Mouse (Mus musculus): ENCODE measurements at regions not wholly inside any gene's neighbourhood (a gene's known extent, or its start where the extent isn't known, plus 50 kb on each side); places are given as distances from the start of the nearest gene placed in this dataset.

DNA sequence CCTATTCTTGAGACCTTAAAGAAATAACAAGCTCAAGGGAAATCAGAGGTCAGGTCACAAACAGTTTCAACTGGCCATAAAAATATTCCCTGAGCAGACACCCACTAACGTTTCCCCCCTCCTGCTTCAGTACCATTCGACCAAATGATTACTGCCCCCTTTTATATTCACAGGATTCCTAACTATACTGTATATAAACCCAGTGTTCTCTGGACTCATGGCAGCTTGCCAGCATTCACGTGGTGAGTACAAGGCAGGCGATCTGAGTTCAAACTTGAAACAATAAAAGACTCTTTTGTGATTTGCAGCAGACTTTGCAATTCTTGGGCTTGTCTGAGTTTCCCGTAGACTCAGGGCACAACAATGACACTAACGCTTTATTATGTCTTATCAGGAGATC lies 989.0 kb upstream of the H2afb3 start:
- no peak for DNase-seq
- no peak for ATAC-seq

DNA sequence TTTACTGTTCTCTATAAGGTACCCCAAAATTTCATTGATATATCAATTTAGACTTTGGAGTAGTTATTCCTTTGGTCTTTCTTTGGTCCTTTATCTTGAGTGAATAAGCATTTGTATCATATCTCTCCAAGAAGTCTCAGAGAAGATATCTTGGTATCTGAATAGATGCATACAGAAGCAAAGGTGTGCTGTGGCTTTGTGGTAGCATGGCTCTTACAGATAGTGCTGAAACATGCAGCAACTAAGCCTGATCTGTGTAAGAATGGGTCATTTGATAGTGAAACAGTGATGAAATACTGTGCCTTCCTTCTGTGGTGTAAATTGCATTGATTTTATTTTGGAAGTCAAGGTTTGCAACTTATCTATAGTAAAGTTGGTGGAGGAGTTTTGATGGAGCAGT lies 978.3 kb upstream of the H2afb3 start:
- no peak for ATAC-seq

More for the DNA sequence above, 989.0 kb upstream of the H2afb3 start:
- Histone ChIP-seq H3K4me2 (ENCODE audit: low read depth) (no peak overlapping the region), H3K9ac (no peak overlapping the region), H3K36me3 (ENCODE audit: insufficient read depth) (no peaks in the 10 kb centered on the region), H3K4me1 (ENCODE audit: insufficient read depth) (no peaks in the 10 kb centered on the region), H3K9me3 (ENCODE audit: low read length) (no peaks in the 10 kb centered on the region), H3K4me3 (ENCODE audit: low read depth, low read length) (no peak overlapping the region), H3K27ac (ENCODE audit: low read depth, low read length) (no peak overlapping the region), H3K27me3 (ENCODE audit: insufficient read depth, low read length) (no peaks in the 10 kb centered on the region)
- no peak for TF ChIP-seq CTCF (IDR thresholded peaks at IDR 0.05; ENCODE audit: low read depth)
- WGBS, result 35% methylated on average over 6 of the region's 6 CpGs

DNA sequence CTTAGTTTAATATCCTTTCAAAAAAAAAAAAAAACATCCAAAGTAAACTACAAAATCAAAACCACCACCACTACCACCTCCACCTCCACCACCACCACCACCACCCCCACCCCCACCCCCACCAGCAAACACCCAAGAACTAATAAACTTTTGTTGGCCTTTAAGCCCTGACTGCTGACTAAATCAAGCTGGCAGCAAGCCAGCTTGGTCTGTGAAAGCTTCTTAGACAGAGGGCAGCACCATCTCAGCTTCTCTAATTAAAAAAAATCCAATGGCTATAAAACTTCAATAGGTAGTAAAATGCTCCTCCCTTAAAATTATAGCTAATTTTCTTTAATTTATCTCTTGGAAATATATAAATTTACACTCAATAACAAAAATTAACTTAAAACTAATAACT lies 957.2 kb upstream of the H2afb3 start:
- DNase-seq, result peak; percentile 3
- no peak for TF ChIP-seq CTCF (IDR thresholded peaks at IDR 0.05; ENCODE audit: low read depth)

More for the DNA sequence above, 978.3 kb upstream of the H2afb3 start:
- Histone ChIP-seq H3K27ac (ENCODE audit: low read depth, low read length) (no peak overlapping the region), H3K4me3 (ENCODE audit: low read depth, low read length) (no peak overlapping the region), H3K9me3 (ENCODE audit: low read length) (no peaks in the 10 kb centered on the region), H3K4me2 (ENCODE audit: low read depth) (no peak overlapping the region), H3K36me3 (ENCODE audit: insufficient read depth) (no peaks in the 10 kb centered on the region), H3K27me3 (ENCODE audit: insufficient read depth, low read length) (no peaks in the 10 kb centered on the region), H3K9ac (no peak overlapping the region), H3K4me1 (ENCODE audit: insufficient read depth) (no peaks in the 10 kb centered on the region)
- DNase-seq, result no peak
- no peak for TF ChIP-seq CTCF (IDR thresholded peaks at IDR 0.05; ENCODE audit: low read depth)

DNA sequence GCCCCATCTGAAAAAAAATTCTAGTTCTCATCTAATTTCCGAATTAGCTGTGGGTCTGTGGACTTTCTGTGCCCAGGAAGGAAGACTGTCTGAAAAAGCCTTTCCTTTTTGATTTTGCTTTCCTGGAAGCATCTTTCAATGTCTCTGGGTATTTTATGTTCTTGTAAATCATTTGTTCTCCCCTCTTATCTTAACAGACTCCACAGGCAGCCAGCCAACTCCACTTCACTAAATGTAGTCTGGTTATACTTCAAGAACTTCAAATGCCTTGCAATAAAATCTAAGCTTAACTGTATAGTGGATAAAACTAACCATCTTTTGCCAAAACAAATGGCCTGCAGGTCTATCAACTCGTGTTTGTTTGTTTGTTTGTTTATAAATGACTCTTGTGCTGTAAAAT lies 956.7 kb upstream of the H2afb3 start:
- Histone ChIP-seq H3K36me3 (ENCODE audit: insufficient read depth) (no peaks in the 10 kb centered on the region), H3K9me3 (ENCODE audit: low read length) (no peaks in the 10 kb centered on the region), H3K27me3 (ENCODE audit: insufficient read depth, low read length) (no peaks in the 10 kb centered on the region), H3K4me1 (ENCODE audit: insufficient read depth) (no peaks in the 10 kb centered on the region), H3K27ac (ENCODE audit: low read depth, low read length) (no peak overlapping the region), H3K4me2 (ENCODE audit: low read depth) (no peak overlapping the region), H3K9ac (no peak overlapping the region), H3K4me3 (ENCODE audit: low read depth, low read length) (no peak overlapping the region)
- 45% methylated on average over 2 of the region's 2 CpGs for WGBS
- no peak for ATAC-seq
- peak; percentile 5 for DNase-seq
- TF ChIP-seq CTCF (IDR thresholded peaks at IDR 0.05; ENCODE audit: low read depth), result no peak

More for the DNA sequence above, 957.2 kb upstream of the H2afb3 start:
- Histone ChIP-seq H3K9ac (no peak overlapping the region), H3K4me1 (ENCODE audit: insufficient read depth) (no peaks in the 10 kb centered on the region), H3K4me2 (ENCODE audit: low read depth) (no peak overlapping the region), H3K27me3 (ENCODE audit: insufficient read depth, low read length) (no peaks in the 10 kb centered on the region), H3K36me3 (ENCODE audit: insufficient read depth) (no peaks in the 10 kb centered on the region), H3K27ac (ENCODE audit: low read depth, low read length) (no peak overlapping the region), H3K4me3 (ENCODE audit: low read depth, low read length) (no peak overlapping the region), H3K9me3 (ENCODE audit: low read length) (no peaks in the 10 kb centered on the region)
- ATAC-seq, result no peak

DNA sequence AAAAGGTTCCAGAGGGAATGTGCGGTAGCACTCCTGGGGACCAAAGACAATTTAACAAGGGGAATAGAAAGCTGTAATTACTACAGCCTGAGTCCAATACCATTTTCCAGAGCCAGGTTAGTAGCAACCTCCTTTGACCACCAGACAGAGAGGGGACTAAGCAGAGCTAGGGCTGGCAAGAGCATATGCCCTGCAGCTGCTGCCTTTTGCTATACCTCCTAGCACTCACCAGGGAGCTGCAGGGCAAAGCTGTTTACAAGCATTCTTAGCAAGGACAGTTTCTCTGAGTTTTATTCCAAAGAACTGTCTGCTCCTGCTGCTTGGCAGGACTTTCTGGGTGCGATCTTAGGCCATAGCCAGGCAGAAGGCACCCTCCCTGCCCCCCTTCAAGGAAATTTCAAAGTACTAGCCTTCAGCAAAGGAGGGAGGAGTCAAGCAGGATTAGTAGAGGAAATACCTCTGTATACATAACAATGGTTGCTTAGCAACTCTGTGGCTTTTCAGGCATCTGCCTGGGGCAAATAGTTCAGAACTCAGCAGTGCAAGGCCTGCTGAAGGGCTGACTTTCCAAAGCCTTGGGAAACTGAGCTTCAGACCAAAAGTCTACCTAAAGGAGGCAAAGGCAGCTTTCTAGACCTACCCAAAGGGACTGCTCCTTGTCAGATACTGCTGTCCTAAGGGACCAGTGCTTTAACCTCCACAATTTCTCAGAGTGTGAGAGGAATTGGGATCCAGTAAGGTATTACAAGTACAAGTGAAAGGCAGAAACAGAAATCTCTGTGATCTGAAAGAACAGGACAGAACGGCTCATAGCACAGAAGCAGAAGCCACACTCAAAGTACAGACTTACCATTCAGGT lies 919.5 kb upstream of the H2afb3 start:
- peak; percentile 2 for DNase-seq
- WGBS, result 25% methylated on average over 3 of the region's 3 CpGs
- no peaks in the 10 kb centered on the region for H3K36me3 ChIP-seq (ENCODE audit: insufficient read depth)
- H3K9me3 ChIP-seq (ENCODE audit: low read length), result no peaks in the 10 kb centered on the region
- H3K27me3 ChIP-seq (ENCODE audit: insufficient read depth, low read length), result no peaks in the 10 kb centered on the region
- peak; percentile 81 for ATAC-seq
- no peaks in the 10 kb centered on the region for H3K4me1 ChIP-seq (ENCODE audit: insufficient read depth)
- no peak overlapping the region for H3K4me3 ChIP-seq (ENCODE audit: low read depth, low read length)
- no peak overlapping the region for H3K27ac ChIP-seq (ENCODE audit: low read depth, low read length)
- H3K4me2 ChIP-seq (ENCODE audit: low read depth), result no peak overlapping the region
- no peak for TF ChIP-seq CTCF (IDR thresholded peaks at IDR 0.05; ENCODE audit: low read depth)
- H3K9ac ChIP-seq, result no peak overlapping the region

Data from forebrain, postnatal 0 days (tissue).